Mouse (Mus musculus) olfactory bulb, adult 2 months (tissue): ENCODE results near the gene Cd302. TPM values are rescaled to one million over a fixed set of nuclear protein-coding genes. Genes with fewer than 3 reads are reported as not detected.

Experiments used
- H3K27ac ChIP-seq: fragments of 200-500 bp; 2 replicates; pipeline ENCODE4 v1.5.1; 2012; ENCODE audit warnings: low read depth, low read length; ENCODE audit not compliant: insufficient read depth
- H3K4me1 ChIP-seq: fragments of 200-500 bp; 2 replicates; pipeline ENCODE4 v1.6.1; 2012; ENCODE audit warnings: low read length; ENCODE audit not compliant: control insufficient read depth, insufficient read depth
- H3K4me3 ChIP-seq: fragments of 200-500 bp; 2 replicates; pipeline ENCODE4 v1.5.1; 2012; ENCODE audit warnings: mild to moderate bottlenecking, low read depth, low read length, moderate library complexity; ENCODE audit not compliant: insufficient read depth
- CTCF ChIP-seq: fragments of 200-500 bp; IDR thresholded peaks from 2 replicates; pipeline ENCODE4 v1.5.1; 2012; ENCODE audit warnings: low read depth, mild to moderate bottlenecking, low read length, moderate library complexity; ENCODE audit not compliant: insufficient read depth
- POLR2A ChIP-seq: fragments of 200-500 bp; IDR thresholded peaks from 2 replicates; pipeline ENCODE4 v1.6.1; 2012; ENCODE audit warnings: mild to moderate bottlenecking, low read depth, low read length, moderate library complexity; ENCODE audit not compliant: insufficient read depth
- WGBS: fragments of 180-500 bp; shearing (Covaris S2); methylation state at CpG from one replicate; pipeline ENCODE4 v1.1.7; 2018; 5-methylcytosine and 5-hydroxymethylcytosine counted together
- polyA plus RNA-seq: library from polyadenylated mRNA; stranded (reverse); fragments of >200 nt; gene quantifications from 2 replicates; pipeline ENCODE4 v1.2.4, GENCODE M21; 2012; ENCODE audit warnings: low replicate concordance; ENCODE audit not compliant: missing spikeins, insufficient read depth, insufficient read length

The Cd302 gene
- polyA plus RNA-seq: not detected in 2 replicates

DNA sequence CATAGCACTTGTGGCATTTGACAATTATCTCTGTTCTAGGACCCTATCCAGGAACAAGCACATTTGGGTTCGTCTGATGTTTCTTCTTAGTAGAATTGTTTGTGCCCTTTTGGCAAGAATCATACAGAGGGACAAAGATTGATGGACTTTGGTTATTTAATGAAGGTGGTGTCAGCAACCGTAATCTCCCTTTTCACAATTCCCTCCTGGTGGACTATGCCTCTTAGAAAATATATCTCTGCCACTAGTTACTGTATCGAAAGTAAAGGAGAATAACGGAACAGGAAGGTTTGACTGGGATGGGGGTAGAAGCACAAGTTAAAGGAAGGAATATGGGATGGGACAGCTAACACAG is at the start of gene Cd302:
TSS of gene Cd302 (minus strand) at position 22 of the 355 bp plus-strand sequence.
- peak within 1 kb of the TSS; percentile 48 for H3K4me3 ChIP-seq
- WGBS: 48% methylated on average over 4 of the region's 4 CpGs
- peaks cover 4% of the 10 kb centered on the region; the same call in 1 of the 2 replicates for H3K4me1 ChIP-seq
- TF ChIP-seq CTCF (no peak), POLR2A (no peak)
- no peak within 1 kb of the TSS for H3K27ac ChIP-seq

DNA sequence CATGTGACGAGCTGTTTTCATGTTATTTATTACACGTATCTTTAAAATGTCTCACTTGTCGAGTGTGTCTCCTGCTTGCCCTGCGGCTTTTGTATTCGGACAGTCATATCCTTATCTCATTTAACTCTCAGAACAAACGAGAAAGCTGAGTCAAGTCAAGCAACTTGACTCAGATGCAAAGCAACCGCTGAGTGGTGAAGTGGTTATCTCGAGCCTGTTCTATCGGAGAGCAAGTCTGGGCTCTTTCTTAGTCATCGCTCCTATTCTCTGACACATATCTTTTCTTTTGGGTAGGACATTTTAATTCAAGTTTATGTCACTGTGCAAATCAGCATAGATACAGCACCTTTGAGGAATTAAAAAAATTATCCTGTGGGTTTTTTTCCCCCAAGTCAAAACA is 44.4 kb upstream of the Cd302 start:
- WGBS: 95% methylated on average over 10 of the region's 10 CpGs
- no peak overlapping the region for H3K27ac ChIP-seq

DNA sequence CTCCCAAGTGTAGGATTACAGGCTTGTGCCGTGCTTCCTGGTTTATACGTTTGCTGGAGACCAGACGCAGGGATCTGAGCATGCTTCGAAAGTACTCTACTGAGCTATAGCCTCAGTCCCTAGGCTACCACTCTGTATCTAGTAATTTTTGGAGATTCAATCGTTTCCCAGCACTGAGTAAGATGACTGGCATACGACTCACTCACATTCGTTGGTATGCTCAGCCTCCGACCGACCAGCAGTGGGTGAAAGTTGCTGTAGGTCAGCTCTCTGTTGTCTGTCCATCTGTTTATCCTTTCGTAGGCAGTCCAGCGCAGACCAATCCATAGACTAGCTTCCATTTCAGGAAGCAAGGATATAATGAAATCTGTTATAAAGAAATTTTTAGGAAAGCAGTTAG is 43.3 kb upstream of the Cd302 start:
- no peak overlapping the region for H3K4me3 ChIP-seq
- H3K4me1 ChIP-seq: no peaks in the 10 kb centered on the region
- H3K27ac ChIP-seq: no peak overlapping the region
- WGBS: 92% methylated on average over 11 of the region's 11 CpGs
- TF ChIP-seq POLR2A (no peak), CTCF (no peak)

More for the DNA sequence above, 44.4 kb upstream of the Cd302 start:
- H3K4me3 ChIP-seq: no peak overlapping the region
- no peaks in the 10 kb centered on the region for H3K4me1 ChIP-seq
- TF ChIP-seq CTCF (no peak), POLR2A (no peak)

DNA sequence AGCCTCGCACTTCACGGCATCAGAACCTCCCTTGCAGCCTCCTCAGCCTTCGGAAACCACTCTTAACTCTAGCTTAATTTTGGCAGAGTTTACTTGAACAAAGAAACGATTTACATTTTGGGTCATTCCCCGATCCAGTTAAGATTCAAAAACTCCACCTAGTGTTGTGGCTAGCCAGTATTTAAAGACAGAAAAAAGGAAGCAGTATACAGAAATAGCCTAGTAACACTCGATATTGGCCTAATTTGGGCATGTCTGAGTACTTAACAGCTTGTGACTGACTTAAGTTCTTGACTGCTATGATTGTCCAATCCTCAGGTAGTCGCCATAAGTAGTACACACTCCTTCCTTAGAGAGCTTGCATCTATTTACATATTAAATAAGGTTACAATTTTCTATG is 42.7 kb upstream of the Cd302 start:
- no peak overlapping the region for H3K27ac ChIP-seq
- TF ChIP-seq CTCF (no peak), POLR2A (no peak)
- no peak overlapping the region for H3K4me3 ChIP-seq
- no peaks in the 10 kb centered on the region for H3K4me1 ChIP-seq
- 74% methylated on average over 7 of the region's 7 CpGs for WGBS

DNA sequence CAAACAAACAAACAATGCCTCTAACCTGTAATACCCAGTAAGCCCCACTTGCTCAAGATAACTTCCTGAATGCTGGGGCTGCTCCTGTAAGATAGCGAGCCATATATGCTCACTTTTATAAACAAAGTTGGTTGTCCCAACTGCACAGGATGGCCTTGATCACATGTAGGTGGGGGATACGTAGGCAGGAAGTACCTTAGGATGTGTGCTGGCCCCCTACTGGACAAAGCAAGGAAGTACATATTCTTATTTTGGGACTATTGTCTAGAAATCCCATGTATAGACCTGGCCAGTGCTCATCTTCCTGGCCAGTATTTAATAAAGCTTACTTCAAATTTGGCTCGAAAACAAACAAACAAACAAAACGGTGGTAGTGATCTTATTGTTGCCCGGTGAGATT is 39.1 kb upstream of the Cd302 start:
- Histone ChIP-seq H3K4me1 (no peaks in the 10 kb centered on the region), H3K4me3 (no peak overlapping the region), H3K27ac (no peak overlapping the region)
- 90% methylated on average over 5 of the region's 5 CpGs for WGBS
- TF ChIP-seq CTCF (no peak), POLR2A (no peak)

DNA sequence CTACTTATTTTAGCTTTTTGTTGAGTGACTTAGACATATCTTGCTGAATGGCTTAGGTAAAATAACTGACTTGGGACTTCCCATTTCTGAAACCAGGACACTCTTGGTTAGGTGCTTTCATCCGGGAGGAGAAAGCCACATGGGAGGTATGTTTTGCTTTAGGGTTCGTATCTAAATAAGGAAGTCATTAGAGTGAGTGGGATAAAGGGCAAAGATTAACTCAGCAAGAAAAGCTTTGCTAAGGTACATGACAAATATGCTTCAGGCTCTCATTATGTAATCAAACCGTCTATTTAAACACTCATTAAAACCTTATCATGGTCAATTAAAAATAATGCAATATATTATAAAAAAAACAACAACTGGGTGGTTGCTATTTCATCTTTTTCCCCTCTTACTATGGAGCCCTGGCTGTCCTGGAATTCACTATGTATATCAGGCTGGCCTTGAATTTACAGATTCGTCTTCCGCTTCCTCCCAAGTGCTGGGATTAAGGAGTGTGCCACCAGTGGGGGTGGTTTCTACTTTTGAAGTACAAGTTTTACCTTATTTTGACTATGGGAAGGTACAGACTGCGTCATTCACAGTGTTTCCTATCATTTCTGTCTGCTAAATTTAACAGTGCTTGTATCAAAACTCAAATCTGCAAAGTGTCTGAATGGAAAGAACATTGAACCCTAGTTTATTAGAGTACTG is 37.9 kb upstream of the Cd302 start:
- Histone ChIP-seq H3K4me1 (no peaks in the 10 kb centered on the region), H3K4me3 (no peak overlapping the region), H3K27ac (no peak overlapping the region)
- 68% methylated on average over 6 of the region's 6 CpGs for WGBS
- TF ChIP-seq POLR2A (no peak), CTCF (no peak)

DNA sequence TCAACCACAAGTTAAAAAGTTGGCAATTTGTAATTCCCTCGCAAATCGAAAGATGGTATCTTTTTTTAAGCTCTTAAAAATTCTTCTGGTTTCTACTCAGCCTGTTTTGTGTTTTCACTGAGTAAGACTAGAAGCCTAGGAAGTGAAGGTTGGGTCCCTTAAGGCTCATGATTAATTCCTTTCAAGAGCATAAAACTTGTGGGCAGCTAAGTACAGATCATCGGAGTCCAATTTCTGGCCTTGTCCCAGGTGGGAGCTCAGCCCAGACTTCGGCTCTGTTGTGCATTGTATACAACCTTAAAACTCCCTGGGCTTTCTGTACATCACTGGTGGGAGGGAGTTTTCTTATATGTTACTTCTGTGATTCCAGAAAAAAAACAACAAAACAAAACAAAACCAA is 19.5 kb upstream of the Cd302 start:
- H3K27ac ChIP-seq: no peak overlapping the region
- TF ChIP-seq POLR2A (no peak), CTCF (no peak)
- H3K4me1 ChIP-seq: no peaks in the 10 kb centered on the region
- H3K4me3 ChIP-seq: no peak overlapping the region
- 67% methylated on average over 4 of the region's 4 CpGs for whole genome bisulfite sequencing

DNA sequence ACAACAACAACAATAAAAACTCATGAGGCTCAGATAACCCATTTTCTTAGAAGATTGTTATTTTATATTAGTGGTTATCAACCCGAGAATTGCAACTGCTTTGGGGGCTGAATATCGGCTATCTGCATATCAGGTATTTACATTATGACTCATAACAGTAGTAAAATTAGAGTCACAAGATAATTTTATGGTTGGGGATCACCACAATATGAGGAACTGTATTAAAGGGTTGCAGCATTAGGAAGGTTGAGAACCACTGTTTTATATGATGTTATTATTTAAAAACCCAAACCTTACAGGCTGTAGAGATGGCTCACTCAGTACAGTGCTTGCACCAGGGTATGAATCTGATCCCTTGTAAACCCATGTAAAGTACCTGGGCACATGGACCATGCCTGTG is 15.0 kb upstream of the Cd302 start:
- WGBS: 99% methylated on average over 2 of the region's 2 CpGs
- Histone ChIP-seq H3K27ac (no peak overlapping the region), H3K4me3 (no peak overlapping the region), H3K4me1 (no peaks in the 10 kb centered on the region)
- TF ChIP-seq CTCF: no peak
- no peak for TF ChIP-seq POLR2A

DNA sequence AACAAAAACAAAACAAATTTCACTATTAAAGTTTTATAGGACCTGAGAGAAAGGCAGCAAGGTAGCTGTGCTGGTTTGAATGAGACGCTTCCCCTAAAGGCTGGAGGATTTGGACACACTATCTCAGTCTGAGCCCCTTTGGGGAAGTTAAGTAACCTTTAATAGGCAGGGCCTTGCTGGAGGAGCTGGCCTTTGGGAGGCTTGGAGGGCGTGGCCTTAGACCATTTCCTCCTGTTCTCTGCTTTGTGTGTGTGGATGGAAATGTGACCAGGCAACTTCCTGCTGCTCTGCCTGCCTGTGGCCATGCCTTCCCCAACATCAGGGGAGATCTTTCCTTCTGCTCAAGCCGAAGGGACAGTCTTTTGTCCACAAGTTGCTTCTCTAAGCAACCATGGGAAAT is 14.0 kb upstream of the Cd302 start:
- TF ChIP-seq CTCF (no peak), POLR2A (no peak)
- Histone ChIP-seq H3K4me3 (no peak overlapping the region), H3K27ac (no peak overlapping the region), H3K4me1 (no peaks in the 10 kb centered on the region)
- 88% methylated on average over 3 of the region's 3 CpGs for WGBS

DNA sequence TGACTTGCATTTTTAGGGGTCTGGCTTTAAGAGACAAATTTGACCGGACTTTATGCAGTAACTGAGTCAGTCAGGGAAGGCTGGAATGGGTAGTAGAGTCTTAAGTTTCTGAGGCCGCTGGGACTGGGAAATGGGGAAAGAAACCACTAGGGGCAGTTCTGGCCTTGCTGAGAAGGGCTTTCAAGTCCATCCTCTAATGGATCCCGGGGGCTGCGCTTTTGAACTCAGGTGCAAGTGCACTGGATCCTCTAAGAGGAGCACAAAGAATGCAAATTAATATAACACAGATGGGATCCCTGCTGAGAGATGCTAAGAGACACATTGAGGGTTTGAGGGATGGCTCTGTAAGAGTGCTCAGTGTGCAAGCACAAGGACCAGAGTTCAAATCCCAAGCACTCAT is 7.1 kb upstream of the Cd302 start:
- Histone ChIP-seq H3K4me3 (no peak overlapping the region), H3K27ac (no peak overlapping the region), H3K4me1 (no peaks in the 10 kb centered on the region)
- TF ChIP-seq POLR2A (no peak), CTCF (no peak)
- WGBS: 83% methylated on average over 4 of the region's 4 CpGs

- no peaks in the 10 kb centered on the region for H3K4me1 ChIP-seq
- no peak for TF ChIP-seq CTCF
- no peak for TF ChIP-seq POLR2A
- no peak overlapping the region for H3K27ac ChIP-seq
- 64% methylated on average over 1 of the region's 1 CpGs for WGBS
- no peak overlapping the region for H3K4me3 ChIP-seq
These were observed 5.2 kb upstream of the Cd302 start for GRCm38 (mm10) chr2:60289451-60289850.
